Comparison of ENCODE assay signal across 10 mouse cellular contexts in genomic region chr3:88503881-88504746, GRCm38 (mm10). TPM values are rescaled to one million over a fixed set of nuclear protein-coding genes. Genes with fewer than 3 reads are reported as not detected.
A peak's percentile ranks its signal among the peaks of the same experiment; 100 is the strongest.
DNase-seq lines count a peak whose midpoint lies in the region; ATAC-seq lines count a peak whose summit lies in the region.
"Had no signal": no experiment of that assay in that cellular context is flagged by ENCODE, and none has a peak within 500 bp of the region (broad histone marks: within the 10 kb centered on the region; RNA-seq: fewer than 3 reads in every experiment).

No protein-coding gene starts in this region.

- H3K4me2 ChIP-seq in kidney, embryonic 16.5 days (replicated peaks; ENCODE audit: low read depth, low read length) = peak overlapping the region; percentile 96; the same call in 1 of the 2 replicates
- peak overlapping the region; percentile 80 for H3K4me2 ChIP-seq in embryonic facial prominence, embryonic 15.5 days (replicated peaks)
- H3K4me2 ChIP-seq in liver, embryonic 15.5 days = peak overlapping the region; percentile 96; the same call in 1 of the 2 replicates
- H3K4me2 ChIP-seq in forebrain, embryonic 11.5 days (ENCODE audit: low read depth, low read length, severe bottlenecking) = no peak overlapping the region

- peaks cover 46% of the 10 kb centered on the region for H3K4me1 ChIP-seq in kidney, embryonic 16.5 days (ENCODE audit: insufficient read depth, low read length)
- peaks cover 72% of the 10 kb centered on the region for H3K4me1 ChIP-seq in embryonic facial prominence, embryonic 15.5 days
- peaks cover 67% of the 10 kb centered on the region for H3K4me1 ChIP-seq in liver, embryonic 15.5 days (replicated peaks)
- peaks cover 8% of the 10 kb centered on the region for H3K4me1 ChIP-seq in forebrain, embryonic 11.5 days (replicated peaks; ENCODE audit: control insufficient read depth, insufficient read depth, low read length)

- WGBS in kidney, embryonic 16.5 days = 54% methylated on average over 8 of the region's 8 CpGs
- WGBS in embryonic facial prominence, embryonic 15.5 days = 14% methylated on average over 8 of the region's 8 CpGs
- WGBS in liver, embryonic 15.5 days (ENCODE audit: insufficient replicate concordance) = 41% methylated on average over 8 of the region's 8 CpGs
- 42% methylated on average over 8 of the region's 8 CpGs for WGBS in forebrain, embryonic 11.5 days

- H3K4me3 ChIP-seq in kidney, embryonic 16.5 days (ENCODE audit: low read length) = no peak overlapping the region
- H3K4me3 ChIP-seq in embryonic facial prominence, embryonic 15.5 days (replicated peaks) = peak overlapping the region; percentile 77
- H3K4me3 ChIP-seq in liver, embryonic 15.5 days (replicated peaks) = no peak overlapping the region
- no peak overlapping the region for H3K4me3 ChIP-seq in forebrain, embryonic 11.5 days (ENCODE audit: low read depth, low read length)

- ATAC-seq in kidney, embryonic 16.5 days (ENCODE audit: low FRiP score, low TSS enrichment) = no peak
- peak; percentile 56 for ATAC-seq in embryonic facial prominence, embryonic 15.5 days (ENCODE audit: insufficient number of reproducible peaks, low FRiP score, low TSS enrichment, low read depth)
- ATAC-seq in liver, embryonic 15.5 days (ENCODE audit: insufficient read depth) = no peak
- no peak for ATAC-seq in forebrain, embryonic 11.5 days (replicated peaks; ENCODE audit: low FRiP score)

- DNase-seq in kidney, adult 18-20 months = no peak
- DNase-seq in MN1 (ENCODE audit: low spot score) (peak; percentile 72), adipocyte (ENCODE audit: low spot score) (no peak)
- DNase-seq in frontal cortex, postnatal 25 days (ENCODE audit: low spot score in 2 of 2) = no peak
- no peak for DNase-seq in forebrain, embryonic 11.5 days (ENCODE audit: low spot score)
- DNase-seq: gastrocnemius, postnatal 10 days had no signal

- H3K9ac ChIP-seq in kidney, embryonic 16.5 days (replicated peaks; ENCODE audit: low read length) = peak overlapping the region; percentile 37; the same call in 1 of the 2 replicates
- H3K9ac ChIP-seq in embryonic facial prominence, embryonic 15.5 days = 0 out of 2 replicates have a peak overlapping the region, but pooled peaks have one; percentile 12
- H3K9ac ChIP-seq in liver, embryonic 15.5 days = no peak overlapping the region
- H3K9ac ChIP-seq in forebrain, embryonic 11.5 days (ENCODE audit: low read length) = no peak overlapping the region

- H3K9me3 ChIP-seq in kidney, embryonic 16.5 days (ENCODE audit: low read length) = no peaks in the 10 kb centered on the region
- H3K9me3 ChIP-seq in embryonic facial prominence, embryonic 15.5 days (replicated peaks) = no peaks in the 10 kb centered on the region
- no peaks in the 10 kb centered on the region for H3K9me3 ChIP-seq in liver, embryonic 15.5 days (replicated peaks)
- no peaks in the 10 kb centered on the region for H3K9me3 ChIP-seq in forebrain, embryonic 11.5 days (ENCODE audit: control insufficient read depth, low read length)

- peak overlapping the region; percentile 79 for H3K27ac ChIP-seq in kidney, embryonic 16.5 days (ENCODE audit: low read length)
- H3K27ac ChIP-seq in embryonic facial prominence, embryonic 15.5 days (replicated peaks) = peak overlapping the region; percentile 97
- peak overlapping the region; percentile 88; the same call in 1 of the 2 replicates for H3K27ac ChIP-seq in liver, embryonic 15.5 days (replicated peaks)
- no peak overlapping the region for H3K27ac ChIP-seq in forebrain, embryonic 11.5 days (ENCODE audit: low read depth, low read length)

- H3K36me3 ChIP-seq in kidney, embryonic 16.5 days (ENCODE audit: insufficient read depth, low read length) = no peaks in the 10 kb centered on the region
- peaks cover 1% of the 10 kb centered on the region; the same call in 1 of the 2 replicates for H3K36me3 ChIP-seq in embryonic facial prominence, embryonic 15.5 days
- H3K36me3 ChIP-seq in liver, embryonic 15.5 days (replicated peaks) = peaks cover 10% of the 10 kb centered on the region
- H3K36me3 ChIP-seq in forebrain, embryonic 11.5 days (ENCODE audit: control insufficient read depth, insufficient read depth, low read length) = no peaks in the 10 kb centered on the region

- no peaks in the 10 kb centered on the region for H3K27me3 ChIP-seq in kidney, embryonic 16.5 days (ENCODE audit: insufficient read depth, low read length)
- no peaks in the 10 kb centered on the region for H3K27me3 ChIP-seq in embryonic facial prominence, embryonic 15.5 days
- H3K27me3 ChIP-seq in liver, embryonic 15.5 days = 0 out of 2 replicates have a peak, but pooled peaks cover 5% of the 10 kb centered on the region
- H3K27me3 ChIP-seq in forebrain, embryonic 11.5 days (ENCODE audit: control insufficient read depth, insufficient read depth, low read length) = peaks cover 16% of the 10 kb centered on the region
- H3K27me3 ChIP-seq: Patski had no signal

RNA-seq across cellular contexts. Expression of gene Lmna, which starts 5.6 kb away (rescaled TPM):
- 89.9 and 100 TPM in 2 replicates for polyA plus RNA-seq in kidney, embryonic 16.5 days (2015; fragmentation: Nextera tagmentation; extraction: Ambion mirVana)
- polyA plus RNA-seq in embryonic facial prominence, embryonic 15.5 days (2015; fragmentation: Nextera tagmentation; extraction: Ambion mirVana) = 625 and 678 TPM in 2 replicates
- 133 and 142 TPM in 2 replicates for polyA plus RNA-seq in liver, embryonic 15.5 days (2015; fragmentation: Nextera tagmentation; extraction: Ambion mirVana)
- 19.4 and 20.4 TPM in 2 replicates for polyA plus RNA-seq in forebrain, embryonic 11.5 days (2014; fragmentation: Nextera tagmentation; extraction: Ambion mirVana)

RNA-seq across cellular contexts. Expression of gene Mex3a, which starts 28.1 kb away (rescaled TPM):
- 18.6 and 20.7 TPM in 2 replicates for polyA plus RNA-seq in kidney, embryonic 16.5 days (2015; fragmentation: Nextera tagmentation; extraction: Ambion mirVana)
- 22.5 and 22.8 TPM in 2 replicates for polyA plus RNA-seq in embryonic facial prominence, embryonic 15.5 days (2015; fragmentation: Nextera tagmentation; extraction: Ambion mirVana)
- 0.60 and 0.67 TPM in 2 replicates for polyA plus RNA-seq in liver, embryonic 15.5 days (2015; fragmentation: Nextera tagmentation; extraction: Ambion mirVana)
- polyA plus RNA-seq in forebrain, embryonic 11.5 days (2014; fragmentation: Nextera tagmentation; extraction: Ambion mirVana) = 44.4 and 46.2 TPM in 2 replicates

RNA-seq across cellular contexts. Expression of gene Sema4a, which starts 43.1 kb away (rescaled TPM):
- polyA plus RNA-seq in kidney, embryonic 16.5 days (2015; fragmentation: Nextera tagmentation; extraction: Ambion mirVana) = 19.6 and 25.3 TPM in 2 replicates
- 18.5 and 21.9 TPM in 2 replicates for polyA plus RNA-seq in embryonic facial prominence, embryonic 15.5 days (2015; fragmentation: Nextera tagmentation; extraction: Ambion mirVana)
- polyA plus RNA-seq in liver, embryonic 15.5 days (2015; fragmentation: Nextera tagmentation; extraction: Ambion mirVana) = 25.0 and 26.2 TPM in 2 replicates
- 9.3 and 10.3 TPM in 2 replicates for polyA plus RNA-seq in forebrain, embryonic 11.5 days (2014; fragmentation: Nextera tagmentation; extraction: Ambion mirVana)

RNA-seq across cellular contexts. Expression of gene Rab25, which starts 44.0 kb away (rescaled TPM):
- 17.3 and 23.9 TPM in 2 replicates for polyA plus RNA-seq in kidney, embryonic 16.5 days (2015; fragmentation: Nextera tagmentation; extraction: Ambion mirVana)
- 96.3 and 107 TPM in 2 replicates for polyA plus RNA-seq in embryonic facial prominence, embryonic 15.5 days (2015; fragmentation: Nextera tagmentation; extraction: Ambion mirVana)
- polyA plus RNA-seq in liver, embryonic 15.5 days (2015; fragmentation: Nextera tagmentation; extraction: Ambion mirVana) = 0.53 TPM in 1 of 2 replicates, not detected in the other
- polyA plus RNA-seq in forebrain, embryonic 11.5 days (2014; fragmentation: Nextera tagmentation; extraction: Ambion mirVana) = 0.43 and 1.1 TPM in 2 replicates

RNA-seq across cellular contexts. Expression of gene Lamtor2, which starts 48.8 kb away (rescaled TPM):
- 189 and 207 TPM in 2 replicates for polyA plus RNA-seq in kidney, embryonic 16.5 days (2015; fragmentation: Nextera tagmentation; extraction: Ambion mirVana)
- 183 and 199 TPM in 2 replicates for polyA plus RNA-seq in embryonic facial prominence, embryonic 15.5 days (2015; fragmentation: Nextera tagmentation; extraction: Ambion mirVana)
- polyA plus RNA-seq in liver, embryonic 15.5 days (2015; fragmentation: Nextera tagmentation; extraction: Ambion mirVana) = 104 and 112 TPM in 2 replicates
- polyA plus RNA-seq in forebrain, embryonic 11.5 days (2014; fragmentation: Nextera tagmentation; extraction: Ambion mirVana) = 89.3 and 96.0 TPM in 2 replicates

Comparison
In these comparisons a context has a peak if more than half of its experiments do, and no peak if none do; other contexts are left out.
1. H3K9ac ChIP-seq: peak in kidney, embryonic 16.5 days (single experiment) and embryonic facial prominence, embryonic 15.5 days (single experiment); none in liver, embryonic 15.5 days (single experiment) and forebrain, embryonic 11.5 days (single experiment).
2. RNA of gene Mex3a, which starts 28.1 kb away (polyA plus RNA-seq): 44.4 to 46.2 TPM in forebrain, embryonic 11.5 days, 22.5 to 22.8 TPM in embryonic facial prominence, embryonic 15.5 days and 18.6 to 20.7 TPM in kidney, embryonic 16.5 days; 0.60 to 0.67 TPM in liver, embryonic 15.5 days; every median in the first group is over 10 times any median in the second.